Mouse (Mus musculus): ENCODE results near the gene Prss27.

- TF ChIP-seq CTCF (IDR thresholded peaks at IDR 0.05) (no peak), POLR2A (IDR thresholded peaks at IDR 0.05; ENCODE audit: insufficient read depth, low read depth, low read length) (no peak), EP300 (IDR thresholded peaks at IDR 0.05; ENCODE audit: insufficient read depth, low read depth, low read length) (no peak)
These were observed 45.0 kb upstream of the Prss27 start for GRCm38 (mm10) chr17:23992789-23993553.

Data from heart, adult 2 months (tissue).